Mouse (Mus musculus): ENCODE results near the gene March9. TPM values are rescaled to one million over a fixed set of nuclear protein-coding genes. Genes with fewer than 3 reads are reported as not detected.

Gene March9
- polyA plus RNA-seq, 1 experiment, result 3.1 TPM

DNA sequence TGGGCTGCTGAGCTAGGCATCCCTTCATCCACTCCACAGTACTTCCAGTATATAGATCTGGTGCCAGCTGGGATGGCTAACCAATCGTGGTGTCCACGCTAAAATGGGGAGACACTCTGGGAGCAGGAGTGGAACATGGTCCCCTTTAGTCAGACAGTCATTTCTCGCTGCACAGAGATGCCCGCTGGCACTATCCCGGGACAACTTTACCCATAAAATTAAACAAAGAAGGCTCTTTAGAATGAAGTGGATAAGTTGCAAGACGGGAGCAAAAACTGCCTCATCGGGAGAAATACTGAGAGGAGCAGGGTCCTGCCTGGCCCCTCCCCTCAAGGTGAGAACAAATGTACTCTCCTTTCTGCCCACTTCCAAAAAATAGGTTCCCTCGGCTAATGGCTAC is 1.3 kb downstream of the March9 start:
- H3K4me1 ChIP-seq (ENCODE audit: control insufficient read depth, insufficient read depth, insufficient read length), result peaks cover 13% of the 10 kb centered on the region; the same call in 1 of the 2 replicates
- no peaks in the 10 kb centered on the region for H3K36me3 ChIP-seq (ENCODE audit: control insufficient read depth, insufficient read depth, low read length)
- no peak overlapping the region for H3K27ac ChIP-seq (ENCODE audit: insufficient read depth, low read length)
- no peak for DNase-seq (ENCODE audit: low read depth in 1 of 2, low spot score in 2 of 2)
- no peak for TF ChIP-seq CTCF (IDR thresholded peaks at IDR 0.05; ENCODE audit: extremely low read depth, insufficient read depth, insufficient read length, insufficient replicate concordance)
- no peak for TF ChIP-seq POLR2A (IDR thresholded peaks at IDR 0.05; ENCODE audit: low read depth, low read length)
- H3K27me3 ChIP-seq (ENCODE audit: control insufficient read depth, insufficient read depth, low read length), result peaks cover 7% of the 10 kb centered on the region
- H3K4me3 ChIP-seq (ENCODE audit: extremely low read depth, insufficient read depth, insufficient read length), result 0 out of 2 replicates have a peak overlapping the region, but pooled peaks have one; percentile 14
- 11% methylated on average over 8 of the region's 8 CpGs for WGBS

DNA sequence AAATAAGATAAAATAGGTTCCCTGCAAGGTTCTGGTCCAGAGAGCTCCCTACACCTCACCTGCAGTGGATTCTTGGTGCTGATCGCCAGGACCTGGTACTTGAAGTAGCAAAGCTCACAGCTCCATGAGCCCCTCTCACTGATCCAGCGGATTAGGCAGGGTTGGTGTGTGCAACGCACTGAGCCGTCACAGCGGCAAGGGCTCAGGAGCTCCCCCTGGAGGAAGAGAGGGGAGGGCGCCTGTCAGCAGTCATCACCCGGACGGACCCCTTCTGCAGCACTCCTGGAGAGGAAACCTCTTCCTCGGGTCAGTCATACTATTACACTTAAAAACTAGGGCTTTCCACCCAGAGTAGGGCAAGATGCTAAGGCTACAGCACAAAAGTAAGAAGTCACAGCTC is 1.8 kb downstream of the March9 start:
- Histone ChIP-seq H3K4me3 (ENCODE audit: extremely low read depth, insufficient read depth, insufficient read length) (no peak overlapping the region), H3K27me3 (ENCODE audit: control insufficient read depth, insufficient read depth, low read length) (peaks cover 7% of the 10 kb centered on the region), H3K27ac (ENCODE audit: insufficient read depth, low read length) (no peak overlapping the region), H3K4me1 (ENCODE audit: control insufficient read depth, insufficient read depth, insufficient read length) (peaks cover 13% of the 10 kb centered on the region; the same call in 1 of the 2 replicates), H3K36me3 (ENCODE audit: control insufficient read depth, insufficient read depth, low read length) (no peaks in the 10 kb centered on the region)
- DNase-seq (ENCODE audit: low read depth in 1 of 2, low spot score in 2 of 2), result peak; percentile 43 to 77
- WGBS, result 2% methylated on average over 9 of the region's 9 CpGs
- peak; percentile 99 for TF ChIP-seq CTCF (IDR thresholded peaks at IDR 0.05; ENCODE audit: extremely low read depth, insufficient read depth, insufficient read length, insufficient replicate concordance)
- TF ChIP-seq POLR2A (IDR thresholded peaks at IDR 0.05; ENCODE audit: low read depth, low read length), result no peak

DNA sequence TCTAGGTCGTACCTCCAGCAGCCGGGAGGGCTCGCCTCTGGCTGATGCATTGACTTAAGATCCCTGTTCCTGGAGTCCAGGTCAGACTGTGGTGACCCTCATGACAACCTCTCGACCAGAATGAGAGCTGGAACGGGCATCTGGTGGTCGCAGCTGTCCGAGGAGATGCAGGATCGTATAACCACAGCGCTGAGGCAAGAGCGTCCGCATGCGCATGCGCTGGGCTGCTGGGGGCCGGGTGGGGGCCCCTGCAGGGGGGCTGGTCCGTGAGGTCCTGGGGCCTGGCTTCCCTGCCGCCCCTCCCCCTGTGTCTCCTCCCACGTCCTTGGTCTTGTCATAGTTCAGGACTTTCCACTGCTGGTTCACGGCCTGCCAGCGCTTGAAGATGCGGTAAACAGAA is 3.5 kb downstream of the March9 start:
- Histone ChIP-seq H3K4me1 (ENCODE audit: control insufficient read depth, insufficient read depth, insufficient read length) (peaks cover 13% of the 10 kb centered on the region; the same call in 1 of the 2 replicates), H3K36me3 (ENCODE audit: control insufficient read depth, insufficient read depth, low read length) (no peaks in the 10 kb centered on the region), H3K4me3 (ENCODE audit: extremely low read depth, insufficient read depth, insufficient read length) (no peak overlapping the region), H3K27ac (ENCODE audit: insufficient read depth, low read length) (no peak overlapping the region), H3K27me3 (ENCODE audit: control insufficient read depth, insufficient read depth, low read length) (peaks cover 7% of the 10 kb centered on the region)
- no peak for DNase-seq (ENCODE audit: low read depth in 1 of 2, low spot score in 2 of 2)
- WGBS, result 91% methylated on average over 20 of the region's 20 CpGs
- TF ChIP-seq CTCF (IDR thresholded peaks at IDR 0.05; ENCODE audit: extremely low read depth, insufficient read depth, insufficient read length, insufficient replicate concordance) (no peak), POLR2A (IDR thresholded peaks at IDR 0.05; ENCODE audit: low read depth, low read length) (no peak)

DNA sequence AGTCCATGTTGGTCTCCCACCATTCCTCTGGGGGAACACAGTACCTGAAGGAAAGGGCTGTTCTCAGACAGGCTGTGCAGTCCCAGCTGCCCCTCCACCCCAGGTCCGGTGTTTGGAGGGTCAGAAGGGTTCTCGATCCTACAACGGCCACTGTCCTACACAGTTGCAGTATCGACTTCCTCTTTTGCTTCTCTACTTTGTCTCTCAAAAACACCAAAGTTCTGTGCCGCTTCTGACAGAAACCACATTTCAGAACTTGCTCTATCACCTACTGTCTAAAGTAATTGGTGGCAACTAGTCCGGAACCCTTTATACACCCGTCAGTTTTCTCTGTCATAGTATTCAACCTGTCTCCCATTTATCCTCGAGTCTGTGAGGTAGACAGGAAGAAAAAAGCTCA is 4.6 kb downstream of the March9 start:
- 16% methylated on average over 8 of the region's 8 CpGs for WGBS
- peaks cover 7% of the 10 kb centered on the region for H3K27me3 ChIP-seq (ENCODE audit: control insufficient read depth, insufficient read depth, low read length)
- H3K4me3 ChIP-seq (ENCODE audit: extremely low read depth, insufficient read depth, insufficient read length), result no peak overlapping the region
- no peaks in the 10 kb centered on the region for H3K36me3 ChIP-seq (ENCODE audit: control insufficient read depth, insufficient read depth, low read length)
- H3K27ac ChIP-seq (ENCODE audit: insufficient read depth, low read length), result no peak overlapping the region
- TF ChIP-seq CTCF (IDR thresholded peaks at IDR 0.05; ENCODE audit: extremely low read depth, insufficient read depth, insufficient read length, insufficient replicate concordance), result no peak
- TF ChIP-seq POLR2A (IDR thresholded peaks at IDR 0.05; ENCODE audit: low read depth, low read length), result no peak
- H3K4me1 ChIP-seq (ENCODE audit: control insufficient read depth, insufficient read depth, insufficient read length), result peaks cover 13% of the 10 kb centered on the region; the same call in 1 of the 2 replicates
- DNase-seq (ENCODE audit: low read depth in 1 of 2, low spot score in 2 of 2), result no peak

DNA sequence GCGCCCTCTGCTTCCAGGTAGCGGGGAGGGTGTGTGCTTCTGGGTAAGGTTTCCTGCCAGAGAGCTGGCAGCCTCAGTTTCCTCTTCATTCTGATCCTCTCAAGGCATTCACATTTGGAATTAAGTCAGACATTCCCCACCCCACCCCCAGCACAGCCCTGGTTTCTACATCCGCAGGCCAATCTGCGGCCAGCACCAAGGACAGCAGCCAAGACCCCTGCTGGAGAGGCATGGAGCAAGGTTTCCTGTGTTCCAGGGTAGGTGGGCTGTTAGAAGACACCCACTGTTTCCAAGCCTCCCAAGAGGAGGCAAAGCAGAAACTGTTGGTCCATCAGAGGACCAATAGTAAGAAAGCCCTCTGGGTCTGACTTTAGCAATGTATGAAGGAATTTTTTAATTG is 5.3 kb downstream of the March9 start:
- 93% methylated on average over 4 of the region's 4 CpGs for WGBS
- no peaks in the 10 kb centered on the region for H3K36me3 ChIP-seq (ENCODE audit: control insufficient read depth, insufficient read depth, low read length)
- H3K27me3 ChIP-seq (ENCODE audit: control insufficient read depth, insufficient read depth, low read length), result peaks cover 3% of the 10 kb centered on the region
- no peak overlapping the region for H3K4me3 ChIP-seq (ENCODE audit: extremely low read depth, insufficient read depth, insufficient read length)
- TF ChIP-seq CTCF (IDR thresholded peaks at IDR 0.05; ENCODE audit: extremely low read depth, insufficient read depth, insufficient read length, insufficient replicate concordance) (no peak), POLR2A (IDR thresholded peaks at IDR 0.05; ENCODE audit: low read depth, low read length) (no peak)
- no peak for DNase-seq (ENCODE audit: low read depth in 1 of 2, low spot score in 2 of 2)
- H3K4me1 ChIP-seq (ENCODE audit: control insufficient read depth, insufficient read depth, insufficient read length), result peaks cover 13% of the 10 kb centered on the region; the same call in 1 of the 2 replicates
- H3K27ac ChIP-seq (ENCODE audit: insufficient read depth, low read length), result no peak overlapping the region

DNA sequence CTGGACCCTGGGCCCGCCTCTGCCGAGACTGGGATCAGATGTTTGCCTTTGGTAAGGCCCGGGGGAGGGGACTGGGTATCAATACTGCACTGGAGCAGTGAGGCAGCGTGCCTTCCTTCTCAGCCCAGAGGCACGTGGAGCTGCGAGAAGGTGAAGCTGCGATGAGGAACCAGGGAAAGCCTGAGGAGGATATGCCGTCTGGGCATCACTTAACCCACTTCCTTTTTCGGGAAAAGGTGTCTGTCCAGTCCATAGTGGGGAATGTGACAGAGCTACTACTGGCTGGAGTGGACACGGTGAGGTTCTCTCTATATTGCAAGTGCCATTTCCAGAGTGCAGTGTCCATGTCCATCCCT is 9.9 kb downstream of the March9 start:
- no peak for DNase-seq (ENCODE audit: low read depth in 1 of 2, low spot score in 2 of 2)
- Histone ChIP-seq H3K36me3 (ENCODE audit: control insufficient read depth, insufficient read depth, low read length) (no peaks in the 10 kb centered on the region), H3K4me3 (ENCODE audit: extremely low read depth, insufficient read depth, insufficient read length) (no peak overlapping the region), H3K27ac (ENCODE audit: insufficient read depth, low read length) (no peak overlapping the region), H3K27me3 (ENCODE audit: control insufficient read depth, insufficient read depth, low read length) (no peaks in the 10 kb centered on the region; the same call in 1 of the 2 replicates), H3K4me1 (ENCODE audit: control insufficient read depth, insufficient read depth, insufficient read length) (peaks cover 5% of the 10 kb centered on the region; the same call in 1 of the 2 replicates)
- TF ChIP-seq CTCF (IDR thresholded peaks at IDR 0.05; ENCODE audit: extremely low read depth, insufficient read depth, insufficient read length, insufficient replicate concordance), result no peak
- TF ChIP-seq POLR2A (IDR thresholded peaks at IDR 0.05; ENCODE audit: low read depth, low read length), result no peak
- 5% methylated on average over 10 of the region's 10 CpGs for WGBS

DNA sequence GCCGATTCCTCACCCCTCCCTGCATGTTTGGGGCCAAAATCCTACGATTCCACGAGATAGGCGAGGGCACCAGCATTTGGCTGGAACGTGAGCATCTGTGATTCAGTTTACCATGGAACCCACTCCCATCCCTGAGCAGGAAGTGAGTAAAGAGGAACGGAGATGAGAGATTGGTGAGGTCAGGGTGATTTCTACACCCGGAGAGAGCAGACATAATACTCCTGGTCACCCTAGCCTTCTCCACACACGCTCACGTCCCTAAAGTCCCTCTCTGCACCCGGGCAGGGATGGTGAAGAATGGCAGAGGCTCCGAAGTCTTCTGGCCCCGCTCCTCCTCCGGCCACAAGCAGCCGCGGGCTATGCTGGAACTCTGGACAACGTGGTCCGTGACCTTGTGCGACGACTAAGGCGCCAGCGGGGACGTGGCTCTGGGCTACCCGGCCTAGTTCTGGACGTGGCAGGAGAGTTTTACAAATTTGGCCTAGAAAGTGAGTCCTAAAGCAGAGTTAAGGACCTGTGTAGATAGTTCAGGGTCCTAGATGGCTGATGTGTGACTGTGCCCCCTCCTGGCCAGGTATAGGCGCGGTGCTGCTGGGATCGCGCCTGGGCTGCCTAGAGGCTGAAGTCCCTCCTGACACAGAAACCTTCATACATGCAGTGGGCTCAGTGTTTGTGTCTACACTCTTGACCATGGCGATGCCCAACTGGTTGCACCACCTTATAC is 10.4 kb downstream of the March9 start:
- no peak for DNase-seq (ENCODE audit: low read depth in 1 of 2, low spot score in 2 of 2)
- H3K4me1 ChIP-seq (ENCODE audit: control insufficient read depth, insufficient read depth, insufficient read length), result peaks cover 5% of the 10 kb centered on the region; the same call in 1 of the 2 replicates
- peaks cover 3% of the 10 kb centered on the region for H3K36me3 ChIP-seq (ENCODE audit: control insufficient read depth, insufficient read depth, low read length)
- no peak overlapping the region for H3K27ac ChIP-seq (ENCODE audit: insufficient read depth, low read length)
- TF ChIP-seq CTCF (IDR thresholded peaks at IDR 0.05; ENCODE audit: extremely low read depth, insufficient read depth, insufficient read length, insufficient replicate concordance) (no peak), POLR2A (IDR thresholded peaks at IDR 0.05; ENCODE audit: low read depth, low read length) (no peak)
- H3K27me3 ChIP-seq (ENCODE audit: control insufficient read depth, insufficient read depth, low read length), result no peaks in the 10 kb centered on the region; the same call in 1 of the 2 replicates
- H3K4me3 ChIP-seq (ENCODE audit: extremely low read depth, insufficient read depth, insufficient read length), result peak overlapping the region; percentile 9
- 5% methylated on average over 29 of the region's 29 CpGs for WGBS

All from spleen, adult 2 months (tissue).